Mouse (Mus musculus) heart, adult 8-10 months (tissue): ENCODE measurements around the gene Sh3bp4. TPM values are rescaled to one million over a fixed set of nuclear protein-coding genes. Genes with fewer than 3 reads are reported as not detected.

ENCODE experiments used
- DNase-seq: peaks from one replicate; pipeline ENCODE4 v3.0.0; 2022; ENCODE audit warnings: low spot score
- total RNA-seq, 4 experiments: library from RNA; stranded (reverse); gene quantifications; 2 replicates each; pipeline ENCODE4 v1.2.4; 2022

Sh3bp4 gene
- total RNA-seq, 4 experiments from 2014 or later = 7.2 to 13.4 (median 9.7) TPM

GRCm38 (mm10) chr1:89127163-89127562 is 56.9 kb downstream of the Sh3bp4 start:
- no peak for DNase-seq

GRCm38 (mm10) chr1:89130429-89130828 is 60.2 kb downstream of the Sh3bp4 start:
- DNase-seq = no peak

- DNase-seq = no peak
These were observed 60.9 kb downstream of the Sh3bp4 start for GRCm38 (mm10) chr1:89131018-89131540.

- peak; percentile 77 for DNase-seq
These were observed 61.5 kb downstream of the Sh3bp4 start for GRCm38 (mm10) chr1:89131707-89132106.

GRCm38 (mm10) chr1:89133266-89133665 is 63.1 kb downstream of the Sh3bp4 start:
- no peak for DNase-seq

- DNase-seq = no peak
These were observed 63.5 kb downstream of the Sh3bp4 start for GRCm38 (mm10) chr1:89133717-89134116.

- peak; percentile 72 for DNase-seq
These were observed 66.0 kb downstream of the Sh3bp4 start for GRCm38 (mm10) chr1:89136089-89136811.

GRCm38 (mm10) chr1:89137086-89137816 is 67.0 kb downstream of the Sh3bp4 start:
- DNase-seq = no peak

GRCm38 (mm10) chr1:89138316-89138715 is 68.1 kb downstream of the Sh3bp4 start:
- DNase-seq = no peak

GRCm38 (mm10) chr1:89140113-89140512 is 69.9 kb downstream of the Sh3bp4 start:
- DNase-seq = peak; percentile 48

GRCm38 (mm10) chr1:89151071-89151470 is 80.9 kb downstream of the Sh3bp4 start:
- no peak for DNase-seq

- DNase-seq = no peak
These were observed 82.4 kb downstream of the Sh3bp4 start for GRCm38 (mm10) chr1:89152576-89152975.

- DNase-seq = no peak
These were observed 83.0 kb downstream of the Sh3bp4 start for GRCm38 (mm10) chr1:89153203-89153602.

- no peak for DNase-seq
These were observed 93.3 kb downstream of the Sh3bp4 start for GRCm38 (mm10) chr1:89163483-89163882.

- no peak for DNase-seq
These were observed 94.1 kb downstream of the Sh3bp4 start for GRCm38 (mm10) chr1:89164281-89164680.

- DNase-seq = no peak
These were observed 94.5 kb downstream of the Sh3bp4 start for GRCm38 (mm10) chr1:89164685-89165084.

GRCm38 (mm10) chr1:89166814-89167249 is 96.6 kb downstream of the Sh3bp4 start:
- DNase-seq = no peak

GRCm38 (mm10) chr1:89171275-89171767 is 101.1 kb downstream of the Sh3bp4 start:
- DNase-seq = no peak

GRCm38 (mm10) chr1:89174621-89175020 is 104.4 kb downstream of the Sh3bp4 start:
- DNase-seq = no peak

- no peak for DNase-seq
These were observed 105.1 kb downstream of the Sh3bp4 start for GRCm38 (mm10) chr1:89175355-89175754.

GRCm38 (mm10) chr1:89183261-89183831 is 113.1 kb downstream of the Sh3bp4 start:
- DNase-seq = peak; percentile 80

- no peak for DNase-seq
These were observed 114.0 kb downstream of the Sh3bp4 start for GRCm38 (mm10) chr1:89184111-89184785.
